Mouse (Mus musculus) erythroblast, embryonic 14.5 days (primary cell): ENCODE results near the gene Spon1.

Experiments
- GATA1 ChIP-seq: IDR thresholded peaks from 2 replicates; pipeline ENCODE4 v1.6.1; 2012; ENCODE audit warnings: low read length, inconsistent platforms, mixed read lengths
- TAL1 ChIP-seq: IDR thresholded peaks from 3 replicates; pipeline ENCODE4 v1.6.1; 2012; ENCODE audit warnings: low read length, inconsistent platforms, mixed read lengths

GRCm38 (mm10) chr7:113728926-113729325, 36.9 kb upstream of the Spon1 start:
- TF ChIP-seq TAL1 = no peak
- no peak for TF ChIP-seq GATA1
